Mouse (Mus musculus): ENCODE measurements around the gene Lrrc8b. TPM values are rescaled to one million over a fixed set of nuclear protein-coding genes. Genes with fewer than 3 reads are reported as not detected.

Lrrc8b gene
- polyA plus RNA-seq, 2 experiments, result 5.8 to 6.6 TPM

DNA sequence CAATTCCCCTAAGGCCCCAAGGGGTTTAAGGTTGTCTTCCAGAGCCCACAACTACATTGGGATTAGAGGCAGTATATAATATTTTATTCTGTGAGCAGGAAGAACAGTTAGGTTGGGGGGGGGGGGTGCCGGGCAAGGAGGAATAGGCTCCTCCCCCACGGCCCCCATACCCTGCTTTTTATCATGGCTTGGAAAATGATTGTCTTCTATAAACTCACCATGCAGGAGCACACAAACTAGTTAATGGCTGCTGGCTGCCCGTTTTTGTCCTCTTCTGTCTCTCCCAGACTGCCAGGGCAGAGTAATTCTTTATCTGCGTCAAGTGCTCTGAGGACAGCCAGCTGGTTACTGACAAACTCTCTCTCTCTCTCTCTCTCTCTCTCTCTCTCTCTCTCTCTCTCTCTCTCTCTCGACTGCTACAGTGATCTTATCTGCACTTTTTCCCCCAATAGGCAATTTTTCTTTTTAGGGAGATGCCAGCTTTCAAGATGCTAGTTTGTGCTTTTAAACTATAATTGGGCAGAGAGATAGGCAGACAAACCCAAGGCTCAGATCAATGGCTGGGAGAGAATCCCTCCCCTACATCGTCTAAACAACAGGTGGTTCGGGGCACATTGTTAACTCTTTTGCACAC is 102.5 kb downstream of the Lrrc8b start:
- Histone ChIP-seq H3K9ac (ENCODE audit: low read depth, low read length, severe bottlenecking) (no peak overlapping the region), H3K4me2 (replicated peaks; ENCODE audit: low read depth, low read length, severe bottlenecking) (peak overlapping the region; percentile 94), H3K4me3 (replicated peaks; ENCODE audit: low read length) (peak overlapping the region; percentile 76), H3K4me1 (ENCODE audit: control insufficient read depth, insufficient read depth, low read length) (peaks cover 11% of the 10 kb centered on the region; the same call in 1 of the 2 replicates), H3K9me3 (ENCODE audit: control insufficient read depth, low read length) (no peaks in the 10 kb centered on the region), H3K27ac (replicated peaks; ENCODE audit: low read depth, low read length) (no peak overlapping the region), H3K36me3 (ENCODE audit: control insufficient read depth, insufficient read depth, low read length) (no peaks in the 10 kb centered on the region), H3K27me3 (ENCODE audit: control insufficient read depth, insufficient read depth, low read length) (no peaks in the 10 kb centered on the region)
- ATAC-seq (ENCODE audit: low FRiP score, low read depth), result no peak
- DNase-seq (ENCODE audit: low spot score), result no peak
- TF ChIP-seq POLR2A (IDR thresholded peaks at IDR 0.05; ENCODE audit: borderline replicate concordance, extremely low read depth, insufficient read depth, insufficient read length), result no peak
- 18% methylated on average over 7 of the region's 7 CpGs for WGBS

GRCm38 (mm10) chr5:105518626-105519095 is 103.1 kb downstream of the Lrrc8b start:
- no peak for TF ChIP-seq POLR2A (IDR thresholded peaks at IDR 0.05; ENCODE audit: borderline replicate concordance, extremely low read depth, insufficient read depth, insufficient read length)
- H3K9me3 ChIP-seq (ENCODE audit: control insufficient read depth, low read length), result no peaks in the 10 kb centered on the region
- ATAC-seq (ENCODE audit: low FRiP score, low read depth), result no peak
- peak overlapping the region; percentile 76 for H3K4me3 ChIP-seq (replicated peaks; ENCODE audit: low read length)
- H3K4me2 ChIP-seq (replicated peaks; ENCODE audit: low read depth, low read length, severe bottlenecking), result peak overlapping the region; percentile 94
- H3K36me3 ChIP-seq (ENCODE audit: control insufficient read depth, insufficient read depth, low read length), result no peaks in the 10 kb centered on the region
- under 1% methylated on average over 16 of the region's 16 CpGs for WGBS
- no peaks in the 10 kb centered on the region for H3K27me3 ChIP-seq (ENCODE audit: control insufficient read depth, insufficient read depth, low read length)
- DNase-seq (ENCODE audit: low spot score), result no peak
- no peak overlapping the region; the same call in 1 of the 2 replicates for H3K27ac ChIP-seq (replicated peaks; ENCODE audit: low read depth, low read length)
- peak overlapping the region; percentile 80 for H3K9ac ChIP-seq (ENCODE audit: low read depth, low read length, severe bottlenecking)
- peaks cover 11% of the 10 kb centered on the region; the same call in 1 of the 2 replicates for H3K4me1 ChIP-seq (ENCODE audit: control insufficient read depth, insufficient read depth, low read length)

GRCm38 (mm10) chr5:105519096-105519975 is 103.8 kb downstream of the Lrrc8b start, which contains the start of gene Lrrc8c:
Gene Lrrc8c (plus strand): TSS chr5:105519388.
- Histone ChIP-seq H3K36me3 (ENCODE audit: control insufficient read depth, insufficient read depth, low read length) (no peaks in the 10 kb centered on the region), H3K4me2 (replicated peaks; ENCODE audit: low read depth, low read length, severe bottlenecking) (peak within 1 kb of the TSS; percentile 94), H3K27ac (replicated peaks; ENCODE audit: low read depth, low read length) (peak within 1 kb of the TSS; percentile 65), H3K9ac (ENCODE audit: low read depth, low read length, severe bottlenecking) (peak within 1 kb of the TSS; percentile 80), H3K9me3 (ENCODE audit: control insufficient read depth, low read length) (no peaks in the 10 kb centered on the region), H3K4me1 (ENCODE audit: control insufficient read depth, insufficient read depth, low read length) (peaks cover 11% of the 10 kb centered on the region; the same call in 1 of the 2 replicates), H3K4me3 (replicated peaks; ENCODE audit: low read length) (peak within 1 kb of the TSS; percentile 76), H3K27me3 (ENCODE audit: control insufficient read depth, insufficient read depth, low read length) (no peaks in the 10 kb centered on the region)
- DNase-seq (ENCODE audit: low spot score) (peak; percentile 73), ATAC-seq (ENCODE audit: low FRiP score, low read depth) (peak; percentile 92)
- WGBS, result under 1% methylated on average over 50 of the region's 93 CpGs
- TF ChIP-seq POLR2A (IDR thresholded peaks at IDR 0.05; ENCODE audit: borderline replicate concordance, extremely low read depth, insufficient read depth, insufficient read length), result peak; percentile 64; the same call in 1 of the 2 replicates

DNA sequence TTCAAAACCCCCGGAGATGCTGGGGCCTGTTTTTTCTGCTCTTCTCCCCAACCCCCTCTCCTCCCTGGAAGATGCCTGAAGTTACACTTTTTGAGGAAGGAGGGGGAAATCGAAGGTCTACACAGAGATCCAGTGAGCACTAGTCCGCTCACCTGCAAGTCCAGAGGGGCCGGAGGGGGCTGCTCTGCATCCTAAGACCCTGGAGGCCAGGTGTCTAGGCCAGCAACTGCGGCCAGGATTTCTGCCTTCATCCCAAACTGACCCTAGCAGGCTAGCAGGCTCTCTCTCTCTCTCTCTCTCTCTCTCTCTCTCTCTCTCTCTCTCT is 104.4 kb downstream of the Lrrc8b start:
- ATAC-seq (ENCODE audit: low FRiP score, low read depth), result no peak
- TF ChIP-seq POLR2A (IDR thresholded peaks at IDR 0.05; ENCODE audit: borderline replicate concordance, extremely low read depth, insufficient read depth, insufficient read length), result no peak
- WGBS, result 4% methylated on average over 5 of the region's 5 CpGs

DNA sequence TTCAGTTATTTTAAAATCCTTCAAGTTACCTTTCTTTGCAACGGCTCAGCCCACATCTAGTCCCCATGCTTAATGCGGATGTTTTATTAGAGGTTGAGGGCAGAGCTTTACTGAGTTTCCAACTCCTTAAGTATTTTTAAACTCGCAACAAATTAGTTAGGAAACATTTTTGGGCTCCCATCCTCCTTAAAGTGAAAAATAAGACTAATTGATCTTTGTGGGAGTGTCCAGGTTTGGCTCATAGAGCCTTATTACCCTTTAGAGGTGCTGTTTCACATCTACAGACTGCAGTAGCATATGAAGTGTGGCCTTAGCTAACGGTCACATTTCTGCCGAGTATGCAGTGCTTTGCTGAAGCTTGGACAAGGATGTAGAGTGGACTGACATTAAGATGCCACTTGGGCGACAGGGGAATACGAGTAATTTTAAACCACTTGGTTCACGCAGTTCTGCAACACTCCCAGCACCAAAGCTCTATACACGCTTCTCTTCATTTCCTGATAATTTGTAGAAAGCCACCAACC is 104.9 kb downstream of the Lrrc8b start:
- peak overlapping the region; percentile 94 for H3K4me2 ChIP-seq (replicated peaks; ENCODE audit: low read depth, low read length, severe bottlenecking)
- peaks cover 1% of the 10 kb centered on the region; the same call in 1 of the 2 replicates for H3K36me3 ChIP-seq (ENCODE audit: control insufficient read depth, insufficient read depth, low read length)
- H3K9me3 ChIP-seq (ENCODE audit: control insufficient read depth, low read length), result no peaks in the 10 kb centered on the region
- peak overlapping the region; percentile 76 for H3K4me3 ChIP-seq (replicated peaks; ENCODE audit: low read length)
- DNase-seq (ENCODE audit: low spot score) (no peak), ATAC-seq (ENCODE audit: low FRiP score, low read depth) (no peak)
- TF ChIP-seq POLR2A (IDR thresholded peaks at IDR 0.05; ENCODE audit: borderline replicate concordance, extremely low read depth, insufficient read depth, insufficient read length), result no peak
- peaks cover 11% of the 10 kb centered on the region; the same call in 1 of the 2 replicates for H3K4me1 ChIP-seq (ENCODE audit: control insufficient read depth, insufficient read depth, low read length)
- H3K27ac ChIP-seq (replicated peaks; ENCODE audit: low read depth, low read length), result 0 out of 2 replicates have a peak overlapping the region, but pooled peaks have one; percentile 65
- H3K27me3 ChIP-seq (ENCODE audit: control insufficient read depth, insufficient read depth, low read length), result no peaks in the 10 kb centered on the region
- WGBS, result 49% methylated on average over 9 of the region's 9 CpGs
- peak overlapping the region; percentile 80 for H3K9ac ChIP-seq (ENCODE audit: low read depth, low read length, severe bottlenecking)

More for the DNA sequence above, 104.4 kb downstream of the Lrrc8b start:
- DNase-seq (ENCODE audit: low spot score), result no peak
- H3K4me1 ChIP-seq (ENCODE audit: control insufficient read depth, insufficient read depth, low read length), result peaks cover 11% of the 10 kb centered on the region; the same call in 1 of the 2 replicates
- H3K9ac ChIP-seq (ENCODE audit: low read depth, low read length, severe bottlenecking), result peak overlapping the region; percentile 80
- peak overlapping the region; percentile 76 for H3K4me3 ChIP-seq (replicated peaks; ENCODE audit: low read length)
- H3K36me3 ChIP-seq (ENCODE audit: control insufficient read depth, insufficient read depth, low read length), result no peaks in the 10 kb centered on the region
- peak overlapping the region; percentile 94 for H3K4me2 ChIP-seq (replicated peaks; ENCODE audit: low read depth, low read length, severe bottlenecking)
- no peaks in the 10 kb centered on the region for H3K27me3 ChIP-seq (ENCODE audit: control insufficient read depth, insufficient read depth, low read length)
- no peaks in the 10 kb centered on the region for H3K9me3 ChIP-seq (ENCODE audit: control insufficient read depth, low read length)
- H3K27ac ChIP-seq (replicated peaks; ENCODE audit: low read depth, low read length), result peak overlapping the region; percentile 65; the same call in 1 of the 2 replicates

Data from limb, embryonic 14.5 days (tissue).